Mouse (Mus musculus) natural killer cell, adult 2 months (primary cell): ENCODE results near the gene Yipf3.
A peak's percentile ranks its signal among the peaks of the same experiment; 100 is the strongest.

Experiments used
- DNase-seq, 2 experiments: peaks; one replicate each; pipeline ENCODE4 v3.0.0; 2022; ENCODE audit warnings: low spot score in 2 of 2

Yipf3 gene

GRCm38 (mm10) chr17:46247512-46248188, at the start of gene Yipf3, which contains the start of gene Polr1c:
Gene Yipf3, plus strand, starts transcription at chr17:46248080.
Gene Polr1c, minus strand, starts transcription at chr17:46248054.
- peak; percentile 93 for DNase-seq

- no peak for DNase-seq
Observed at GRCm38 (mm10) chr17:46201151-46201550, 46.7 kb upstream of the Yipf3 start.

GRCm38 (mm10) chr17:46202421-46203071, 45.3 kb upstream of the Yipf3 start, which contains the start of the genes Polh and Xpo5:
Gene Polh, minus strand, starts transcription at chr17:46202645.
Gene Xpo5, plus strand, starts transcription at chr17:46202782.
- DNase-seq = peak; percentile 90 to 93

GRCm38 (mm10) chr17:46203078-46203477, 44.8 kb upstream of the Yipf3 start:
- no peak for DNase-seq

GRCm38 (mm10) chr17:46206676-46207075, 41.2 kb upstream of the Yipf3 start:
- no peak for DNase-seq

GRCm38 (mm10) chr17:46210550-46210949, 37.3 kb upstream of the Yipf3 start:
- DNase-seq = no peak

GRCm38 (mm10) chr17:46221601-46222000, 26.3 kb upstream of the Yipf3 start:
- no peak for DNase-seq

- DNase-seq = no peak
Observed at GRCm38 (mm10) chr17:46227576-46227975, 20.3 kb upstream of the Yipf3 start.

GRCm38 (mm10) chr17:46236067-46236466, 11.8 kb upstream of the Yipf3 start:
- DNase-seq = no peak

GRCm38 (mm10) chr17:46237079-46237478, 10.8 kb upstream of the Yipf3 start:
- DNase-seq = no peak

GRCm38 (mm10) chr17:46237480-46237879, 10.4 kb upstream of the Yipf3 start:
- no peak for DNase-seq

GRCm38 (mm10) chr17:46239516-46240114, 8.3 kb upstream of the Yipf3 start:
- no peak for DNase-seq

- no peak for DNase-seq
Observed at GRCm38 (mm10) chr17:46241471-46241870, 6.4 kb upstream of the Yipf3 start.

- no peak for DNase-seq
Observed at GRCm38 (mm10) chr17:46242274-46242673, 5.6 kb upstream of the Yipf3 start.

GRCm38 (mm10) chr17:46242993-46243392, 4.9 kb upstream of the Yipf3 start:
- DNase-seq = no peak

- no peak for DNase-seq
Observed at GRCm38 (mm10) chr17:46243624-46244023, 4.3 kb upstream of the Yipf3 start.

- no peak for DNase-seq
Observed at GRCm38 (mm10) chr17:46244579-46244978, 3.3 kb upstream of the Yipf3 start.

- no peak for DNase-seq
Observed at GRCm38 (mm10) chr17:46248189-46248522, 276 bp downstream of the Yipf3 start.

GRCm38 (mm10) chr17:46251174-46251573, 3.3 kb downstream of the Yipf3 start:
- no peak for DNase-seq

- DNase-seq = peak; percentile 38 to 57
Observed at GRCm38 (mm10) chr17:46252571-46253451, 4.9 kb downstream of the Yipf3 start.

- DNase-seq = peak; percentile 85 to 89
Observed at GRCm38 (mm10) chr17:46253452-46254084, 5.7 kb downstream of the Yipf3 start, which contains the start of gene Lrrc73. Gene Lrrc73, plus strand, starts transcription at chr17:46253531.
